Mouse (Mus musculus): ENCODE results near the gene Ube2n.

Gene Ube2n

DNA sequence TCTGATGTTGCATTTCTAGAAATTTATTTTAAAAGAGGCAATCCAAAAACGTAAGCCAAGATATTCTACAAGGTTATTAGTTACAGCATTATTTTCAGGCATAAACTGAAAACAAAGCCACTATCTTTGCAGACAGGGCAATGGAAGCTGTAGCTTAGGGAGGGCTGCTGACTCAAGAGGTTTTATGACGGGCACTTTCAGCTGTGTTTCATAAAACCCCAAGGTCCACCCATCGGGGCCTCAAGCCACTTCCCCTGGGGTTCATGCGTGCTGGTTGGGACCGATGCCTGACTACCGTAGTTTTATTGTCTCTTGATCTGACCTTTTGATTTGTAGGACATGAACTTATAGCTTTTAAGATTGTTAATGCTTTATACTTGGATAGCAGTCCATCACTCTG lies 75.3 kb downstream of the Ube2n start:
- no peak for DNase-seq (ENCODE audit: low read depth, low spot score)

DNA sequence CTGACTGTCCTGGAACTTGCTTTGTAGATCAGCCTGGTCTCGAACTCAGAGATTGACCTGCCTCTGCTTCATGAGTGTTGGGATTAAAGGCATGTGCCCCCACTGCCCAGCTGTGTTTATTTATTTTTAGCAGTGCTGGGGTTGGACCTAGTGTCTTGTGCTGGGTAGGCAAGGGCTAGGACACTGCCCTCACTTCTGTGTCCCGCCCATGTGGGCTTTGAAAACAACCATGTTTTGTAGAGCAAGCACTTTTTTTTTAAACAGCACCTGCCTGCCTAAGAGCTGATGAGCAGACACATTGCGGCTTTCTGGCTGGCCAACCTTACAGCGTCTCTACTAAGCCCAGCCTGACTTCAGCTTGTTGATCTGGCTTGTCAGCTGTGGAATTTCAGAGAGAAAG lies 76.3 kb downstream of the Ube2n start:
- no peak for DNase-seq (ENCODE audit: low read depth, low spot score)

DNA sequence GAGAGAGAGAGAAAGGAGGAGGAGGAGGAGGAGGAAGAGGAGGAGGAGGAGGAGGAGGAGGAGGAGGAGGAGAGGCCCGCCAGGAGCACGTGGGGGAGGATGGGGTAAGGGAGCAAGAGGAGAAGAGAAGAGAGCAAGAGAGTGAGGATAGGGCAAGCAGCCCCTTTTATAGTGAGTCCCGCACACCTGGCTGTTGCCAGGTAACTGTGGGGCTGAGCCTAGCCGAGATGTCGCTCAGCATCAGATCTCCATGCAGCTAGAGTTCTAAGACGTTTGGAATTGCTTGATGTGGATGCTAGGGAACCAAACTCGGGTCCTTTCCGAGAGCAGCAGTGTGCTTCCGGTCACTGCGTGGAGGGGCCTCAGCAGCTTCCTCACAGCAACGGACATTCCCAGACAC lies 79.5 kb downstream of the Ube2n start:
- DNase-seq (ENCODE audit: low read depth, low spot score) = no peak
